Mouse (Mus musculus) liver, adult 2 months (tissue): Measurements from ENCODE around the gene 4930407I10Rik.

ENCODE experiments used
- CTCF ChIP-seq: fragments of 200-500 bp; IDR thresholded peaks from 2 replicates; pipeline ENCODE4 v1.5.1; 2011; ENCODE audit warnings: low read depth, low read length, control low read depth
- POLR2A ChIP-seq: fragments of 200-500 bp; IDR thresholded peaks from 2 replicates; pipeline ENCODE4 v1.6.1; 2011; ENCODE audit warnings: low read length, control low read depth; ENCODE audit not compliant: insufficient read depth; ENCODE audit errors: extremely low read depth

DNA sequence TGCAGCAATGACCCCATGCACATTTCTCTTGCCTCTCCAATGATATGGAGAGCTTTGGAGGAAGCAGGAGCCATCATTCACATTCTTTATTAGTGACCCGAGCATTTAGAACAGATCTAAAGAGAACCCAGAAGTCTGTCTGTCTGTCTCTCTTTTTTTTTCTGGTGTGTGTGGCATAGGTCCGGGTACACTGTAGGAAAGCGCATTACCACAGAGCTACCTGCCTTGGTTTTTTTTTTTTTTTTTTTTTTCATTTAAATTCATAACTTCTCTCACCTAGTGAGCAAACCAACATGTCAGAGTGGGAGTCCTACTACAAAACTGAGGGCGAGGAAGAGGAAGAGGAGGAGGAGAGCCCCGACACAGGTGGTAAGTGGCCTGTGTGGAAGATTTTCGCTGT lies 42.1 kb upstream of the 4930407I10Rik start:
- no peak for TF ChIP-seq CTCF
- TF ChIP-seq POLR2A, result no peak
